Mouse (Mus musculus): ENCODE measurements around the gene 1810009A15Rik. TPM values are rescaled to one million over a fixed set of nuclear protein-coding genes. Genes with fewer than 3 reads are reported as not detected.

1810009A15Rik gene
- 134 and 159 TPM in 2 replicates for polyA plus RNA-seq (2016; fragmentation: Nextera tagmentation; extraction: Ambion mirVana)

- no peaks in the 10 kb centered on the region for H3K27me3 ChIP-seq (ENCODE audit: low read depth, poor library complexity, severe bottlenecking)
- peak; percentile 97 for DNase-seq (ENCODE audit: low spot score)
- WGBS = under 1% methylated on average over 58 of the region's 58 CpGs
- peaks cover 35% of the 10 kb centered on the region for H3K4me1 ChIP-seq
- peak within 1 kb of the TSS; percentile 94 for H3K27ac ChIP-seq (replicated peaks)
- H3K9me3 ChIP-seq (replicated peaks) = no peaks in the 10 kb centered on the region
- peak within 1 kb of the TSS; percentile 77 for H3K4me3 ChIP-seq
- peaks cover 21% of the 10 kb centered on the region for H3K36me3 ChIP-seq
Observed at GRCm38 (mm10) chr19:8888511-8889385, at the start of gene 1810009A15Rik, which contains the start of gene Gm49416. Gene 1810009A15Rik (plus strand): TSS chr19:8888853. Gene Gm49416 (plus strand): TSS chr19:8888926.

GRCm38 (mm10) chr19:8839103-8839907 lies 49.3 kb upstream of the 1810009A15Rik start, which contains the start of gene Gng3:
Gene Gng3 (minus strand): TSS chr19:8839194.
- H3K9me3 ChIP-seq (replicated peaks) = no peaks in the 10 kb centered on the region
- H3K4me3 ChIP-seq = peak within 1 kb of the TSS; percentile 61
- WGBS = 40% methylated on average over 11 of the region's 11 CpGs
- H3K27me3 ChIP-seq (ENCODE audit: low read depth, poor library complexity, severe bottlenecking) = no peaks in the 10 kb centered on the region
- DNase-seq (ENCODE audit: low spot score) = peak; percentile 70
- H3K36me3 ChIP-seq = peaks cover 48% of the 10 kb centered on the region
- peak within 1 kb of the TSS; percentile 98 for H3K27ac ChIP-seq (replicated peaks)
- H3K4me1 ChIP-seq = peaks cover 46% of the 10 kb centered on the region

GRCm38 (mm10) chr19:8839908-8840791 lies 48.5 kb upstream of the 1810009A15Rik start:
- H3K36me3 ChIP-seq = peaks cover 43% of the 10 kb centered on the region
- no peaks in the 10 kb centered on the region for H3K9me3 ChIP-seq (replicated peaks)
- 19% methylated on average over 29 of the region's 29 CpGs for WGBS
- peaks cover 46% of the 10 kb centered on the region for H3K4me1 ChIP-seq
- H3K4me3 ChIP-seq = peak overlapping the region; percentile 61
- H3K27me3 ChIP-seq (ENCODE audit: low read depth, poor library complexity, severe bottlenecking) = no peaks in the 10 kb centered on the region
- H3K27ac ChIP-seq (replicated peaks) = peak overlapping the region; percentile 98
- peak; percentile 67 for DNase-seq (ENCODE audit: low spot score)

GRCm38 (mm10) chr19:8841012-8841411 lies 47.6 kb upstream of the 1810009A15Rik start:
- peaks cover 46% of the 10 kb centered on the region for H3K4me1 ChIP-seq
- H3K27ac ChIP-seq (replicated peaks) = peak overlapping the region; percentile 98
- H3K27me3 ChIP-seq (ENCODE audit: low read depth, poor library complexity, severe bottlenecking) = no peaks in the 10 kb centered on the region
- DNase-seq (ENCODE audit: low spot score) = no peak
- H3K36me3 ChIP-seq = peaks cover 43% of the 10 kb centered on the region
- no peaks in the 10 kb centered on the region for H3K9me3 ChIP-seq (replicated peaks)
- 92% methylated on average over 7 of the region's 7 CpGs for WGBS
- peak overlapping the region; percentile 61; the same call in 1 of the 2 replicates for H3K4me3 ChIP-seq

- Histone ChIP-seq H3K27me3 (ENCODE audit: low read depth, poor library complexity, severe bottlenecking) (no peaks in the 10 kb centered on the region), H3K36me3 (peaks cover 53% of the 10 kb centered on the region), H3K4me1 (peaks cover 35% of the 10 kb centered on the region), H3K9me3 (replicated peaks) (no peaks in the 10 kb centered on the region), H3K4me3 (no peak overlapping the region), H3K27ac (replicated peaks) (no peak overlapping the region)
- 90% methylated on average over 6 of the region's 6 CpGs for WGBS
- DNase-seq (ENCODE audit: low spot score) = no peak
Observed at GRCm38 (mm10) chr19:8842961-8843360, 45.7 kb upstream of the 1810009A15Rik start.

- Histone ChIP-seq H3K4me1 (peaks cover 19% of the 10 kb centered on the region), H3K9me3 (replicated peaks) (no peaks in the 10 kb centered on the region), H3K4me3 (no peak overlapping the region), H3K27me3 (ENCODE audit: low read depth, poor library complexity, severe bottlenecking) (no peaks in the 10 kb centered on the region), H3K27ac (replicated peaks) (no peak overlapping the region), H3K36me3 (peaks cover 60% of the 10 kb centered on the region)
- WGBS = 71% methylated on average over 5 of the region's 5 CpGs
- peak; percentile 69 for DNase-seq (ENCODE audit: low spot score)
Observed at GRCm38 (mm10) chr19:8844371-8845129, 44.1 kb upstream of the 1810009A15Rik start.

GRCm38 (mm10) chr19:8848356-8848755 lies 40.3 kb upstream of the 1810009A15Rik start:
- Histone ChIP-seq H3K4me1 (peaks cover 7% of the 10 kb centered on the region; the same call in 1 of the 2 replicates), H3K9me3 (replicated peaks) (no peaks in the 10 kb centered on the region), H3K27me3 (ENCODE audit: low read depth, poor library complexity, severe bottlenecking) (no peaks in the 10 kb centered on the region), H3K36me3 (peaks cover 38% of the 10 kb centered on the region), H3K4me3 (no peak overlapping the region), H3K27ac (replicated peaks) (no peak overlapping the region)
- 86% methylated on average over 5 of the region's 5 CpGs for WGBS
- DNase-seq (ENCODE audit: low spot score) = no peak

DNA sequence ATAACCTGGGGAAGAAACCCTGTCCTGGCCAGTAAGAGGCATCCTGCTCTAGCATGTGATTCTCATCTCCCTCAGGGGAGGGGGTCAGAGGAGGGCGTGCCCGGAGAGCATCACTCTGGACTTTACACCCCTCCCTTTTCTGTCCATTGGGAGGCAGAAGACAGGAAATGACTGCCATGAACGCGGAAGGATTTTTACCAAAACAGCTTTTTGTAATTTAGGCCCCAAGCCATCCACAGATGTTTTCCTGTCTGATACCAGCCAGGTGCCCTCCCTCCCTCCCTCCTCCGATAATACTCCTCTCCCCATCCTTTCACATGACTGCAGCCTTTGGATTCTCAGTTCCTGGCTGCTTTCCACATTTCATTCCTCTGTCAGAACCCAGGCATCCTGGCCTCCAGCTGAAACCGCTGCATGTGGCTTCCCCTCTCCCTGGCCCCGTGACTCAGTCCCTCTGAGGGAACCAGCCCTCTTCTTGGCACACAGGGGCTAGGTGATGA lies 38.2 kb upstream of the 1810009A15Rik start, which contains the start of gene Lrrn4cl:
Gene Lrrn4cl (plus strand): TSS at position 367 of the 500 bp plus-strand sequence.
- Histone ChIP-seq H3K4me1 (peaks cover 7% of the 10 kb centered on the region; the same call in 1 of the 2 replicates), H3K4me3 (no peak within 1 kb of the TSS), H3K9me3 (replicated peaks) (no peaks in the 10 kb centered on the region), H3K36me3 (peaks cover 32% of the 10 kb centered on the region), H3K27ac (replicated peaks) (0 out of 2 replicates have a peak within 1 kb of the TSS, but pooled peaks have one; percentile 38), H3K27me3 (ENCODE audit: low read depth, poor library complexity, severe bottlenecking) (no peaks in the 10 kb centered on the region)
- no peak for DNase-seq (ENCODE audit: low spot score)
- 36% methylated on average over 7 of the region's 7 CpGs for WGBS

- Histone ChIP-seq H3K9me3 (replicated peaks) (no peaks in the 10 kb centered on the region), H3K4me1 (peaks cover 7% of the 10 kb centered on the region; the same call in 1 of the 2 replicates), H3K27me3 (ENCODE audit: low read depth, poor library complexity, severe bottlenecking) (no peaks in the 10 kb centered on the region), H3K27ac (replicated peaks) (no peak overlapping the region), H3K4me3 (no peak overlapping the region), H3K36me3 (peaks cover 20% of the 10 kb centered on the region)
- no peak for DNase-seq (ENCODE audit: low spot score)
- 55% methylated on average over 7 of the region's 7 CpGs for WGBS
Observed at GRCm38 (mm10) chr19:8851639-8852038, 37.0 kb upstream of the 1810009A15Rik start.

DNA sequence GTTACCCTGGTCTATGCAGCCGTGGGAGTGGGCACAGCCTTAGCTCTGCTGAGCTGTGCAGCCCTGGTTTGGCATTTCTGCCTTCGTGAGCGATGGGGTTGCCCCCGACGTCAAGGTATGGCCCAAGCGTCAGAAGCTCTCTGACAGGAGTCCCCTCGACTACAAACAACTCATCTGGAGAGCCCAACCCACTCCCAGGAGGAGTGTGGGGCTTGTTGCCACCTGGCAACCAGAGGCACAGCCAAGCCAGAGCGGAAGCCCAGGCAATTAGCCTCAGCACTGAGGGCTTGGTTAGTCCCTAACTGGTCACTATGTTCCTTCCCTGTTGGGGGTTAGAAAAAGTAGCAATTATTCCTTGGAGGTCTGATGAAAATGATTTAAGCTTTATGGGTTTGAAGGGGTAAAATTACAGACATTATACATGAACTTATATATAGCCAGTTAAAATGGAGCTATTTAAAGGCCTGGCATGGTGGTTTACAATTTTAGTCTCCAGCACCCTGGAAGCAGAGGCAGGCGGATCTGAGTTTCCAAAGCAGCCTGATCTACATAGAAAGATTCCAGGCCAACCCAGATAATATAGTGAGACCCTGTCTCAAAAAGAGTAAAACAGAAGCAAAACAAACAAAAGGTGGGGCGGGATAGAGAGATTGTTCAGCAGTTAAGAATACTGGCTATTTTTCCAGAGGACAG lies 36.3 kb upstream of the 1810009A15Rik start:
- Histone ChIP-seq H3K27me3 (ENCODE audit: low read depth, poor library complexity, severe bottlenecking) (no peaks in the 10 kb centered on the region), H3K27ac (replicated peaks) (no peak overlapping the region), H3K36me3 (peaks cover 13% of the 10 kb centered on the region), H3K4me1 (peaks cover 7% of the 10 kb centered on the region; the same call in 1 of the 2 replicates), H3K4me3 (no peak overlapping the region), H3K9me3 (replicated peaks) (no peaks in the 10 kb centered on the region)
- 62% methylated on average over 10 of the region's 10 CpGs for WGBS
- no peak for DNase-seq (ENCODE audit: low spot score)
